Mouse (Mus musculus) myocyte (in vitro differentiated cells): Measurements from ENCODE around the gene Tmub2. TPM values are rescaled to one million over a fixed set of nuclear protein-coding genes. Genes with fewer than 3 reads are reported as not detected.

Source experiments
- H3K27me3 ChIP-seq: one replicate; pipeline ENCODE4 v1.6.1; 2011; ENCODE audit not compliant: control insufficient read depth, insufficient read depth, insufficient read length
- H3K36me3 ChIP-seq: one replicate; pipeline ENCODE4 v1.6.1; 2011; ENCODE audit not compliant: control insufficient read depth, insufficient read depth
- H3K4me2 ChIP-seq: one replicate; pipeline ENCODE4 v1.6.1; 2011; ENCODE audit warnings: low read depth, control low read depth
- H3K4me3 ChIP-seq: one replicate; pipeline ENCODE4 v1.5.1; 2011; ENCODE audit warnings: mild to moderate bottlenecking, control low read depth, moderate library complexity
- H3K79me2 ChIP-seq: one replicate; pipeline ENCODE4 v1.6.1; 2011; ENCODE audit not compliant: control insufficient read depth, insufficient read depth
- H3ac ChIP-seq: one replicate; pipeline ENCODE4 v1.6.1; 2011; ENCODE audit not compliant: control insufficient read depth, insufficient read length
- CEBPB ChIP-seq: IDR thresholded peaks from 2 replicates; pipeline ENCODE4 v1.6.1; 2011; ENCODE audit warnings: mild to moderate bottlenecking, moderate library complexity; ENCODE audit not compliant: poor library complexity, insufficient read depth, severe bottlenecking
- E2F4 ChIP-seq: IDR thresholded peaks from one replicate; pipeline ENCODE4 v1.6.1; 2011; ENCODE audit warnings: mild to moderate bottlenecking, control low read depth, moderate library complexity; ENCODE audit not compliant: insufficient read depth
- MAX ChIP-seq: IDR thresholded peaks from one replicate; pipeline ENCODE4 v1.6.1; 2011; ENCODE audit warnings: low read depth, mild to moderate bottlenecking, control low read depth
- MYOD1 ChIP-seq, 3 experiments: IDR thresholded peaks; one replicate each; pipeline ENCODE4 v1.6.1; 2011; ENCODE audit warnings: control low read depth in 2 of 3, low read depth in 2 of 3, mild to moderate bottlenecking in 2 of 3, moderate library complexity in 1 of 3; ENCODE audit not compliant: insufficient read length in 2 of 3, control insufficient read depth in 1 of 3
- MYOG ChIP-seq, 3 experiments: IDR thresholded peaks; one replicate each; pipeline ENCODE4 v1.6.1; 2011; ENCODE audit warnings: control low read depth in 2 of 3, low read depth in 2 of 3, mild to moderate bottlenecking in 2 of 3; ENCODE audit not compliant: insufficient read length in 2 of 3, control insufficient read depth in 1 of 3, insufficient read depth in 1 of 3
- POLR2A ChIP-seq: IDR thresholded peaks from one replicate; pipeline ENCODE4 v1.6.1; 2011; ENCODE audit warnings: low read depth, mild to moderate bottlenecking, control low read depth, moderate library complexity; ENCODE audit not compliant: insufficient read length
- POLR2AphosphoS2 ChIP-seq: IDR thresholded peaks from one replicate; pipeline ENCODE4 v1.6.1; 2011; ENCODE audit warnings: low read depth, control low read depth; ENCODE audit not compliant: insufficient read length
- REST ChIP-seq: IDR thresholded peaks from one replicate; pipeline ENCODE4 v1.6.1; 2011; ENCODE audit warnings: mild to moderate bottlenecking, control low read depth, moderate library complexity; ENCODE audit not compliant: insufficient read depth, insufficient read length
- SRF ChIP-seq: IDR thresholded peaks from one replicate; pipeline ENCODE4 v1.6.1; 2011; ENCODE audit warnings: low read depth; ENCODE audit not compliant: control insufficient read depth, insufficient read length
- TCF12 ChIP-seq: IDR thresholded peaks from one replicate; pipeline ENCODE4 v1.6.1; 2011; ENCODE audit warnings: mild to moderate bottlenecking, control low read depth; ENCODE audit not compliant: poor library complexity, insufficient read depth, severe bottlenecking
- TCF3 ChIP-seq: IDR thresholded peaks from one replicate; pipeline ENCODE4 v1.6.1; 2011; ENCODE audit warnings: low read depth, control low read depth; ENCODE audit not compliant: insufficient read length
- USF1 ChIP-seq: IDR thresholded peaks from one replicate; pipeline ENCODE4 v1.6.1; 2011; ENCODE audit warnings: low read depth, mild to moderate bottlenecking, control low read depth, moderate library complexity
- polyA plus RNA-seq: library from polyadenylated mRNA; unstranded; fragments of >200 nt; fragmentation: generic; extraction: Trizol; gene quantifications from one replicate; pipeline ENCODE4 v1.2.1, GENCODE M21; 2012; ENCODE audit warnings: missing spikeins

Gene Tmub2
- polyA plus RNA-seq, 1 experiment, result 39.5 TPM

GRCm38 (mm10) chr11:102263211-102263610, 21.5 kb upstream of the Tmub2 start:
- Histone ChIP-seq H3K4me3 (no peak overlapping the region), H3K27me3 (no peaks in the 10 kb centered on the region), H3K4me2 (no peak overlapping the region), H3K36me3 (peaks cover 4% of the 10 kb centered on the region), H3K79me2 (no peaks in the 10 kb centered on the region), H3ac (no peak overlapping the region)
- no peak for TF ChIP-seq USF1
- no peak for TF ChIP-seq SRF

GRCm38 (mm10) chr11:102265816-102266215, 18.9 kb upstream of the Tmub2 start:
- Histone ChIP-seq H3K4me2 (no peak overlapping the region), H3K27me3 (no peaks in the 10 kb centered on the region), H3K4me3 (no peak overlapping the region), H3K36me3 (no peaks in the 10 kb centered on the region), H3ac (no peak overlapping the region), H3K79me2 (no peaks in the 10 kb centered on the region)
- TF ChIP-seq REST, result no peak
- no peak for TF ChIP-seq MYOD1 (IDR thresholded peaks at IDR 0.05; ENCODE audit: control insufficient read depth in 1 of 3, insufficient read length in 2 of 3, low read depth in 2 of 3)
- TF ChIP-seq TCF12, result no peak
- no peak for TF ChIP-seq USF1
- TF ChIP-seq POLR2A, result no peak
- TF ChIP-seq MYOG (IDR thresholded peaks at IDR 0.05; ENCODE audit: control insufficient read depth in 1 of 3, insufficient read depth in 1 of 3, insufficient read length in 2 of 3, low read depth in 2 of 3), result no peak
- no peak for TF ChIP-seq MAX
- no peak for TF ChIP-seq POLR2AphosphoS2
- no peak for TF ChIP-seq E2F4
- no peak for TF ChIP-seq SRF
- no peak for TF ChIP-seq TCF3
- no peak for TF ChIP-seq CEBPB

- Histone ChIP-seq H3K36me3 (no peaks in the 10 kb centered on the region), H3ac (no peak overlapping the region), H3K4me3 (no peak overlapping the region), H3K4me2 (peak overlapping the region; percentile 32), H3K79me2 (no peaks in the 10 kb centered on the region), H3K27me3 (no peaks in the 10 kb centered on the region)
- no peak for TF ChIP-seq POLR2AphosphoS2
- TF ChIP-seq USF1, result no peak
- TF ChIP-seq TCF3, result no peak
- TF ChIP-seq MAX, result no peak
- no peak for TF ChIP-seq TCF12
- TF ChIP-seq MYOD1 (IDR thresholded peaks at IDR 0.05; ENCODE audit: control insufficient read depth in 1 of 3, insufficient read length in 2 of 3, low read depth in 2 of 3), result no peak
- TF ChIP-seq E2F4, result no peak
- TF ChIP-seq CEBPB, result no peak
These were observed 17.9 kb upstream of the Tmub2 start for GRCm38 (mm10) chr11:102266631-102267355.

DNA sequence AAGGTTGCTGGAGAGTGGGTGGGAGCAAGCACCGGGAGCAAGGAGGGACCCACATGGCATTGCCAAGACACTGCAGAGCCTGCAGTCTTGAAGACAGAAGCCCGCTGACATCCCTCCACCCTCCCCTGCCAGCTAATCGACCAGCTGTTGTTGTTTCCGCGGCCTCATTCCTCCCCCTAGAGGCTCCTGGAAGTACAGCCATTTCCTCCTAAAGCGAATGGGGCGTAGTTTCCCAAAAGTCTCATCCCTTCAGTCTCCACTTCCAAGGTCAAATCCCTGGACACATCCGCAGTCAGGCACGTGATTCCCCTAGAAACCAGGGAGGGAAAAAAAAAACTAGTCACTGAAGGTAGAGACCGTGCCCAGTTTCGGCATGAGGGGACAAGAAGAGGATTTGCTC, 17.3 kb upstream of the Tmub2 start:
- H3K4me2 ChIP-seq, result peak overlapping the region; percentile 32
- no peak overlapping the region for H3K4me3 ChIP-seq
- no peaks in the 10 kb centered on the region for H3K79me2 ChIP-seq

More for the DNA sequence above, 17.3 kb upstream of the Tmub2 start:
- Histone ChIP-seq H3K27me3 (no peaks in the 10 kb centered on the region), H3ac (no peak overlapping the region), H3K36me3 (no peaks in the 10 kb centered on the region)
- TF ChIP-seq E2F4, result no peak
- TF ChIP-seq TCF3, result no peak
- no peak for TF ChIP-seq MAX
- TF ChIP-seq USF1, result peak; percentile 37
- no peak for TF ChIP-seq TCF12
- TF ChIP-seq MYOD1 (IDR thresholded peaks at IDR 0.05; ENCODE audit: control insufficient read depth in 1 of 3, insufficient read length in 2 of 3, low read depth in 2 of 3), result peak in 2 of 3 experiments; percentile 53 to 66
- TF ChIP-seq MYOG (IDR thresholded peaks at IDR 0.05; ENCODE audit: control insufficient read depth in 1 of 3, insufficient read depth in 1 of 3, insufficient read length in 2 of 3, low read depth in 2 of 3), result peak in 2 of 3 experiments; percentile 60 to 76
- TF ChIP-seq REST, result no peak
- no peak for TF ChIP-seq CEBPB
- TF ChIP-seq POLR2A, result no peak
- peak; percentile 17 for TF ChIP-seq SRF
- TF ChIP-seq POLR2AphosphoS2, result no peak
